Mouse (Mus musculus) v-Abl transformed pro-B cells (cell line): ENCODE data around the gene Fam89a.

Experiments used
- in situ Hi-C, 2 experiments: fragments of 400-800 bp; cut with MboI; formaldehyde crosslinking; loops; one replicate each; pipeline ENCODE4 v1.15.1; 2025; ENCODE audit not compliant: unreplicated experiment in 2 of 2

Gene Fam89a

DNA sequence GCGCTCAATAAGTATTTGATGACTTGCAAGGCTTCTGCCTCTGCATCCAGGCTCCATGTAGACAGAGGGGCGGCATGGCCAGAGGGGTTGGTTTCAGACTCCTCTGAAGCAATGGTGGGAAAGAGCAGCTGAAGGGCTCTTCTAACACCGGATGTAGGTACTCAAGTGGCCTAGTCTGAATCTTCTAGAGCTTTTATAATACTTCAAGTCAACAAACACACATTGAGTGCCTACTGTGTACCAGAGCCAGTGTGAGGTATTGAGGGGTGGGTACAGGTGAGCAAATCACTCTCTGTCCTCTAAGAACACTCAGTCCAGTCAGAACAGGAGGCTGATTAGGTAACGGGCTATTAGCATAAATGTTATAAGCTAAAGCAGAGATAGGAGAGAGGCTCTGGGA lies 59.9 kb downstream of the Fam89a start:
- in situ Hi-C loops = no loop called here
